ENCODE assay signal across 9 mouse cellular contexts in genomic region chr4:101082176-101082888, GRCm38 (mm10). TPM values are rescaled to one million over a fixed set of nuclear protein-coding genes. Genes with fewer than 3 reads are reported as not detected.
A peak's percentile ranks its signal among the peaks of the same experiment; 100 is the strongest.
DNase-seq lines count a peak whose midpoint lies in the region; ATAC-seq lines count a peak whose summit lies in the region.
"Had no signal": no experiment of that assay in that cellular context is flagged by ENCODE, and none has a peak within 500 bp of the region (broad histone marks: within the 10 kb centered on the region; RNA-seq: fewer than 3 reads in every experiment).

No protein-coding gene starts in this region.

- peak overlapping the region; percentile 27 for H3K4me2 ChIP-seq in forebrain, embryonic 14.5 days (ENCODE audit: low read length)
- peak overlapping the region; percentile 46 for H3K4me2 ChIP-seq in kidney, embryonic 15.5 days
- H3K4me2 ChIP-seq in neural tube, embryonic 13.5 days: peak overlapping the region; percentile 21

- no peaks in the 10 kb centered on the region for H3K36me3 ChIP-seq in heart, embryonic 10.5 days
- no peaks in the 10 kb centered on the region for H3K36me3 ChIP-seq in forebrain, embryonic 14.5 days (ENCODE audit: control insufficient read depth, insufficient read depth, low read length)
- 0 out of 2 replicates have a peak, but pooled peaks cover 3% of the 10 kb centered on the region for H3K36me3 ChIP-seq in kidney, embryonic 15.5 days
- no peaks in the 10 kb centered on the region for H3K36me3 ChIP-seq in neural tube, embryonic 13.5 days

- H3K27ac ChIP-seq in heart, embryonic 10.5 days: 0 out of 2 replicates have a peak overlapping the region, but pooled peaks have one; percentile 44
- no peak overlapping the region for H3K27ac ChIP-seq in forebrain, embryonic 14.5 days (ENCODE audit: low read depth, low read length)
- peak overlapping the region; percentile 91 for H3K27ac ChIP-seq in kidney, embryonic 15.5 days
- H3K27ac ChIP-seq in neural tube, embryonic 13.5 days (replicated peaks): peak overlapping the region; percentile 14; the same call in 1 of the 2 replicates

- peaks cover 34% of the 10 kb centered on the region for H3K4me1 ChIP-seq in heart, embryonic 10.5 days
- 0 out of 2 replicates have a peak, but pooled peaks cover 7% of the 10 kb centered on the region for H3K4me1 ChIP-seq in forebrain, embryonic 14.5 days (ENCODE audit: control insufficient read depth, insufficient read depth, low read length)
- H3K4me1 ChIP-seq in kidney, embryonic 15.5 days: peaks cover 35% of the 10 kb centered on the region
- peaks cover 10% of the 10 kb centered on the region for H3K4me1 ChIP-seq in neural tube, embryonic 13.5 days (replicated peaks)

- no peak overlapping the region for H3K4me3 ChIP-seq in heart, embryonic 10.5 days
- H3K4me3 ChIP-seq in forebrain, embryonic 14.5 days (ENCODE audit: low read depth, low read length): no peak overlapping the region
- H3K4me3 ChIP-seq in kidney, embryonic 15.5 days (replicated peaks): peak overlapping the region; percentile 5; the same call in 1 of the 2 replicates
- no peak overlapping the region for H3K4me3 ChIP-seq in neural tube, embryonic 13.5 days

- no peaks in the 10 kb centered on the region for H3K9me3 ChIP-seq in heart, embryonic 10.5 days
- H3K9me3 ChIP-seq in forebrain, embryonic 14.5 days (replicated peaks; ENCODE audit: control insufficient read depth, low read length): no peaks in the 10 kb centered on the region
- H3K9me3 ChIP-seq in kidney, embryonic 15.5 days (replicated peaks): no peaks in the 10 kb centered on the region
- H3K9me3 ChIP-seq in neural tube, embryonic 13.5 days: no peaks in the 10 kb centered on the region; the same call in 1 of the 2 replicates

- WGBS in heart, embryonic 10.5 days: 56% methylated on average over 17 of the region's 17 CpGs
- WGBS in forebrain, embryonic 14.5 days: 6% methylated on average over 17 of the region's 17 CpGs
- 20% methylated on average over 17 of the region's 17 CpGs for WGBS in kidney, embryonic 15.5 days
- 18% methylated on average over 17 of the region's 17 CpGs for WGBS in neural tube, embryonic 13.5 days

- DNase-seq in heart, embryonic 10.5 days (ENCODE audit: low spot score): no peak
- no peak for DNase-seq in heart, adult 8-10 months (ENCODE audit: low spot score)
- DNase-seq in forebrain, embryonic 14.5 days (ENCODE audit: low spot score): peak; percentile 65
- no peak for DNase-seq in right cerebral cortex, postnatal 10 days (ENCODE audit: low spot score in 2 of 2)
- no peak for DNase-seq in right cerebral cortex, postnatal 14 days
- DNase-seq: heart, postnatal 14 days had no signal

- peak; percentile 80 for ATAC-seq in forebrain, embryonic 14.5 days
- ATAC-seq in kidney, embryonic 15.5 days (replicated peaks; ENCODE audit: low FRiP score): peak; percentile 88
- ATAC-seq in neural tube, embryonic 13.5 days (ENCODE audit: low read depth): peak; percentile 59; the same call in 1 of the 2 replicates
- ATAC-seq in erythroid progenitor cell, adult 5-6 weeks (replicated peaks; ENCODE audit: low FRiP score, poor library complexity, severe bottlenecking): no peak

- H3K27me3 ChIP-seq in heart, embryonic 10.5 days (ENCODE audit: insufficient read depth, poor library complexity, severe bottlenecking): no peaks in the 10 kb centered on the region
- no peaks in the 10 kb centered on the region for H3K27me3 ChIP-seq in forebrain, embryonic 14.5 days (replicated peaks; ENCODE audit: control insufficient read depth, insufficient read depth, low read length)
- H3K27me3 ChIP-seq in kidney, embryonic 15.5 days: peaks cover 7% of the 10 kb centered on the region; the same call in 1 of the 2 replicates
- H3K27me3 ChIP-seq in neural tube, embryonic 13.5 days: no peaks in the 10 kb centered on the region

- H3K9ac ChIP-seq in forebrain, embryonic 14.5 days (ENCODE audit: low read length): no peak overlapping the region
- no peak overlapping the region for H3K9ac ChIP-seq in kidney, embryonic 15.5 days
- no peak overlapping the region for H3K9ac ChIP-seq in neural tube, embryonic 13.5 days

RNA-seq across cellular contexts. Expression of gene Raver2, which starts 13.5 kb away (rescaled TPM):
- polyA plus RNA-seq in heart, embryonic 10.5 days (2016; fragmentation: Nextera tagmentation; extraction: Ambion mirVana): 4.3 and 4.5 TPM in 2 replicates
- total RNA-seq in heart, adult 8-10 months (2022): 1 to 10 TPM; 2.3 to 4.6 (median 2.9) TPM
- polyA plus RNA-seq in forebrain, embryonic 14.5 days (2014; fragmentation: Nextera tagmentation; extraction: Ambion mirVana): 5.4 and 6.3 TPM in 2 replicates
- 12.0 and 12.1 TPM in 2 replicates for polyA plus RNA-seq in kidney, embryonic 15.5 days (2015; fragmentation: Nextera tagmentation; extraction: Ambion mirVana)
- 7.7 and 8.7 TPM in 2 replicates for polyA plus RNA-seq in neural tube, embryonic 13.5 days (2015; fragmentation: Nextera tagmentation; extraction: Ambion mirVana)
- total RNA-seq in erythroid progenitor cell, adult 5-6 weeks (2015; ENCODE audit: low replicate concordance): not detected in 2 replicates
- 0.26 TPM in 1 of 2 replicates, not detected in the other for total RNA-seq in erythroid progenitor cell, adult 5-6 weeks (2017; ENCODE audit: low replicate concordance)
